Mouse (Mus musculus) bone marrow, adult 2 months (tissue): ENCODE data around the gene Hpgds.

Source experiments
- CTCF ChIP-seq: fragments of 200-500 bp; IDR thresholded peaks from 2 replicates; pipeline ENCODE4 v1.5.1; 2011; ENCODE audit warnings: low read length, control low read depth; ENCODE audit not compliant: control insufficient read depth, insufficient read depth
- POLR2A ChIP-seq: fragments of 200-500 bp; IDR thresholded peaks from 2 replicates; pipeline ENCODE4 v1.6.1; 2011; ENCODE audit warnings: low read depth, mild to moderate bottlenecking, control low read depth, low read length, borderline replicate concordance; ENCODE audit not compliant: control insufficient read depth

- TF ChIP-seq CTCF: peak; percentile 75
- no peak for TF ChIP-seq POLR2A
Measured at GRCm38 (mm10) chr6:65126074-65126726, 18.5 kb downstream of the Hpgds start.
